Mouse (Mus musculus): ENCODE data around the gene Gdap2.

- TF ChIP-seq CTCF (IDR thresholded peaks at IDR 0.05; ENCODE audit: low read depth) (no peak), EP300 (IDR thresholded peaks at IDR 0.05; ENCODE audit: low read depth) (no peak)
These were observed 13.8 kb downstream of the Gdap2 start for GRCm38 (mm10) chr3:100176031-100176430.

Data from liver, postnatal 0 days (tissue).